Mouse (Mus musculus) forebrain, embryonic 11.5 days (tissue): Measurements from ENCODE around the gene Shroom2. TPM values are rescaled to one million over a fixed set of nuclear protein-coding genes. Genes with fewer than 3 reads are reported as not detected.
A peak's percentile ranks its signal among the peaks of the same experiment; 100 is the strongest.
"Not testable (repeated sequence)": the region's sequence is repeated elsewhere in the genome, so short reads cannot be mapped to it uniquely, and the experiment has no call there.

Source experiments
- ATAC-seq: fragments of 200-750 bp; cut with Nextera tagmentation; replicated peaks from 2 replicates; pipeline ENCODE4 v1.8.0; 2017; ENCODE audit warnings: moderate TSS enrichment; ENCODE audit not compliant: low FRiP score
- DNase-seq: peaks from one replicate; pipeline ENCODE4 v3.0.0-alpha.2; 2017; ENCODE audit warnings: low spot score
- H3K27ac ChIP-seq: fragments of 300-500 bp; sonication (generic); 2 replicates; pipeline ENCODE4 v1.5.1; 2014; ENCODE audit warnings: low read depth, low read length
- H3K27me3 ChIP-seq: fragments of 300-500 bp; sonication (generic); 2 replicates; pipeline ENCODE4 v1.6.1; 2014; ENCODE audit warnings: mild to moderate bottlenecking, low read length, mixed read lengths; ENCODE audit not compliant: control insufficient read depth, insufficient read depth
- H3K36me3 ChIP-seq: fragments of 300-500 bp; sonication (generic); 2 replicates; pipeline ENCODE4 v1.6.1; 2014; ENCODE audit warnings: mild to moderate bottlenecking, low read length, moderate library complexity, mixed read lengths; ENCODE audit not compliant: control insufficient read depth, insufficient read depth
- H3K4me1 ChIP-seq: fragments of 300-500 bp; sonication (generic); replicated peaks from 2 replicates; pipeline ENCODE4 v1.6.1; 2014; ENCODE audit warnings: low read length, mixed read lengths; ENCODE audit not compliant: control insufficient read depth, insufficient read depth
- H3K4me2 ChIP-seq: fragments of 300-500 bp; sonication (generic); 2 replicates; pipeline ENCODE4 v1.6.1; 2014; ENCODE audit warnings: low read depth, mild to moderate bottlenecking, low read length, moderate library complexity, mixed read lengths; ENCODE audit not compliant: severe bottlenecking
- H3K4me3 ChIP-seq: fragments of 300-500 bp; sonication (generic); 2 replicates; pipeline ENCODE4 v1.5.1; 2014; ENCODE audit warnings: low read depth, low read length
- H3K9ac ChIP-seq: fragments of 300-500 bp; sonication (generic); 2 replicates; pipeline ENCODE4 v1.6.1; 2014; ENCODE audit warnings: low read length
- H3K9me3 ChIP-seq: fragments of 300-500 bp; sonication (generic); 2 replicates; pipeline ENCODE4 v1.6.1; 2016; ENCODE audit warnings: low read length, mixed read lengths; ENCODE audit not compliant: control insufficient read depth
- WGBS: fragments of 180-500 bp; shearing (Covaris S2); extraction: QIAGEN DNeasy Blood & Tissue Kit; methylation state at CpG from one replicate; pipeline ENCODE4 v1.1.7; 2014; 5-methylcytosine and 5-hydroxymethylcytosine counted together
- polyA plus RNA-seq: library from polyadenylated mRNA; unstranded; fragments of >200 nt; fragmentation: Nextera tagmentation; extraction: Ambion mirVana; gene quantifications from 2 replicates; pipeline ENCODE4 v1.2.1, GENCODE M21; 2014

Shroom2 gene
- polyA plus RNA-seq, 1 experiment from 2014 or later: 12.3 TPM

GRCm38 (mm10) chrX:152735283-152735682 is 34.0 kb downstream of the Shroom2 start:
- Histone ChIP-seq H3K27ac (no peak overlapping the region), H3K36me3 (no peaks in the 10 kb centered on the region), H3K9ac (no peak overlapping the region), H3K27me3 (peaks cover 8% of the 10 kb centered on the region; the same call in 1 of the 2 replicates), H3K4me3 (no peak overlapping the region), H3K9me3 (no peaks in the 10 kb centered on the region), H3K4me2 (no peak overlapping the region), H3K4me1 (no peaks in the 10 kb centered on the region)
- no peak for ATAC-seq
- DNase-seq: no peak

GRCm38 (mm10) chrX:152716693-152717092 is 52.6 kb downstream of the Shroom2 start:
- Histone ChIP-seq H3K27me3 (peaks cover 2% of the 10 kb centered on the region; the same call in 1 of the 2 replicates), H3K4me2 (no peak overlapping the region), H3K9me3 (no peaks in the 10 kb centered on the region), H3K9ac (no peak overlapping the region), H3K4me1 (no peaks in the 10 kb centered on the region), H3K27ac (no peak overlapping the region), H3K36me3 (no peaks in the 10 kb centered on the region), H3K4me3 (no peak overlapping the region)
- ATAC-seq: no peak
- no peak for DNase-seq

GRCm38 (mm10) chrX:152710715-152711114 is 58.5 kb downstream of the Shroom2 start:
- not testable (repeated sequence) for H3K4me3 ChIP-seq, DNase-seq, H3K27me3 ChIP-seq, H3K4me1 ChIP-seq, H3K27ac ChIP-seq, H3K36me3 ChIP-seq, H3K9ac ChIP-seq, ATAC-seq, H3K9me3 ChIP-seq, H3K4me2 ChIP-seq
- WGBS: 55% methylated on average over 2 of the region's 2 CpGs

GRCm38 (mm10) chrX:152708359-152708758 is 60.9 kb downstream of the Shroom2 start:
- no peak overlapping the region for H3K27ac ChIP-seq
- no peaks in the 10 kb centered on the region for H3K36me3 ChIP-seq
- H3K9ac ChIP-seq: no peak overlapping the region
- no peak for ATAC-seq
- DNase-seq: no peak
- peaks cover 8% of the 10 kb centered on the region for H3K27me3 ChIP-seq
- no peak overlapping the region for H3K4me3 ChIP-seq
- 63% methylated on average over 4 of the region's 4 CpGs for WGBS
- no peaks in the 10 kb centered on the region for H3K9me3 ChIP-seq
- no peaks in the 10 kb centered on the region for H3K4me1 ChIP-seq
- no peak overlapping the region for H3K4me2 ChIP-seq

- H3K4me2 ChIP-seq: no peak overlapping the region
- no peak for DNase-seq
- ATAC-seq: no peak
- H3K9ac ChIP-seq: no peak overlapping the region
- H3K27me3 ChIP-seq: peaks cover 8% of the 10 kb centered on the region
- H3K4me3 ChIP-seq: no peak overlapping the region
- no peaks in the 10 kb centered on the region for H3K36me3 ChIP-seq
- H3K4me1 ChIP-seq: no peaks in the 10 kb centered on the region
- WGBS: 22% methylated on average over 3 of the region's 3 CpGs
- no peaks in the 10 kb centered on the region for H3K9me3 ChIP-seq
- no peak overlapping the region for H3K27ac ChIP-seq
Observed at GRCm38 (mm10) chrX:152705397-152705796, 63.9 kb downstream of the Shroom2 start.

GRCm38 (mm10) chrX:152703624-152704023 is 65.6 kb downstream of the Shroom2 start:
- Histone ChIP-seq H3K9ac (no peak overlapping the region), H3K9me3 (no peaks in the 10 kb centered on the region), H3K4me1 (no peaks in the 10 kb centered on the region), H3K4me3 (no peak overlapping the region), H3K4me2 (no peak overlapping the region), H3K27me3 (peaks cover 6% of the 10 kb centered on the region), H3K27ac (no peak overlapping the region), H3K36me3 (no peaks in the 10 kb centered on the region)
- ATAC-seq (no peak), DNase-seq (no peak)
- WGBS: 84% methylated on average over 1 of the region's 1 CpGs

GRCm38 (mm10) chrX:152701679-152702078 is 67.6 kb downstream of the Shroom2 start:
- no peaks in the 10 kb centered on the region for H3K9me3 ChIP-seq
- no peak overlapping the region for H3K9ac ChIP-seq
- DNase-seq (no peak), ATAC-seq (no peak)
- no peak overlapping the region for H3K27ac ChIP-seq
- peaks cover 6% of the 10 kb centered on the region; the same call in 1 of the 2 replicates for H3K27me3 ChIP-seq
- no peak overlapping the region for H3K4me3 ChIP-seq
- no peaks in the 10 kb centered on the region for H3K36me3 ChIP-seq
- no peaks in the 10 kb centered on the region for H3K4me1 ChIP-seq
- 79% methylated on average over 3 of the region's 3 CpGs for WGBS
- H3K4me2 ChIP-seq: no peak overlapping the region

- Histone ChIP-seq H3K27ac (no peak overlapping the region), H3K9me3 (no peaks in the 10 kb centered on the region), H3K9ac (no peak overlapping the region), H3K4me1 (no peaks in the 10 kb centered on the region), H3K4me2 (no peak overlapping the region), H3K4me3 (no peak overlapping the region), H3K36me3 (no peaks in the 10 kb centered on the region), H3K27me3 (peaks cover 6% of the 10 kb centered on the region; the same call in 1 of the 2 replicates)
- WGBS: 40% methylated on average over 2 of the region's 2 CpGs
- no peak for DNase-seq
- peak; percentile 56; the same call in 1 of the 2 replicates for ATAC-seq
Observed at GRCm38 (mm10) chrX:152690788-152691291, 78.4 kb downstream of the Shroom2 start.

GRCm38 (mm10) chrX:152679190-152679814 is 90.0 kb downstream of the Shroom2 start:
- DNase-seq (no peak), ATAC-seq (no peak)
- H3K4me2 ChIP-seq: no peak overlapping the region
- no peaks in the 10 kb centered on the region for H3K36me3 ChIP-seq
- H3K9me3 ChIP-seq: no peaks in the 10 kb centered on the region
- no peak overlapping the region for H3K4me3 ChIP-seq
- no peaks in the 10 kb centered on the region for H3K4me1 ChIP-seq
- peaks cover 6% of the 10 kb centered on the region; the same call in 1 of the 2 replicates for H3K27me3 ChIP-seq
- 91% methylated on average over 2 of the region's 2 CpGs for WGBS
- no peak overlapping the region for H3K27ac ChIP-seq
- H3K9ac ChIP-seq: no peak overlapping the region
